Mouse (Mus musculus) hindbrain, embryonic 15.5 days (tissue): ENCODE measurements at regions not wholly inside any gene's neighbourhood (a gene's known extent, or its start where the extent isn't known, plus 50 kb on each side); places are given as distances from the start of the nearest gene placed in this dataset.

Source experiments
- ATAC-seq: fragments of 200-750 bp; cut with Nextera tagmentation; 2 replicates; pipeline ENCODE4 v1.8.0; 2017; ENCODE audit warnings: low read depth, moderate number of reproducible peaks, moderate TSS enrichment; ENCODE audit not compliant: low FRiP score
- H3K27ac ChIP-seq: fragments of 300-500 bp; sonication (generic); replicated peaks from 2 replicates; pipeline ENCODE4 v1.5.1; 2015; ENCODE audit warnings: mild to moderate bottlenecking, inconsistent platforms
- H3K27me3 ChIP-seq: fragments of 300-500 bp; sonication (generic); 2 replicates; pipeline ENCODE4 v1.6.1; 2015; ENCODE audit warnings: control low read depth, inconsistent platforms
- H3K36me3 ChIP-seq: fragments of 300-500 bp; sonication (generic); 2 replicates; pipeline ENCODE4 v1.6.1; 2015; ENCODE audit warnings: control low read depth, inconsistent platforms
- H3K4me1 ChIP-seq: fragments of 300-500 bp; sonication (generic); replicated peaks from 2 replicates; pipeline ENCODE4 v1.6.1; 2015; ENCODE audit warnings: control low read depth, inconsistent platforms
- H3K4me2 ChIP-seq: fragments of 300-500 bp; sonication (generic); 2 replicates; pipeline ENCODE4 v1.6.1; 2015; ENCODE audit warnings: moderate library complexity, mild to moderate bottlenecking, inconsistent platforms
- H3K4me3 ChIP-seq: fragments of 300-500 bp; sonication (generic); 2 replicates; pipeline ENCODE4 v1.5.1; 2015; ENCODE audit warnings: mild to moderate bottlenecking, inconsistent platforms
- H3K9ac ChIP-seq: fragments of 300-500 bp; sonication (generic); 2 replicates; pipeline ENCODE4 v1.6.1; 2015; ENCODE audit warnings: inconsistent platforms
- H3K9me3 ChIP-seq: fragments of 300-500 bp; sonication (generic); 2 replicates; pipeline ENCODE4 v1.6.1; 2016; ENCODE audit warnings: control low read depth, inconsistent platforms
- WGBS: fragments of 180-500 bp; shearing (Covaris S2); methylation state at CpG from one replicate; pipeline ENCODE4 v1.1.7; 2015; 5-methylcytosine and 5-hydroxymethylcytosine counted together

DNA sequence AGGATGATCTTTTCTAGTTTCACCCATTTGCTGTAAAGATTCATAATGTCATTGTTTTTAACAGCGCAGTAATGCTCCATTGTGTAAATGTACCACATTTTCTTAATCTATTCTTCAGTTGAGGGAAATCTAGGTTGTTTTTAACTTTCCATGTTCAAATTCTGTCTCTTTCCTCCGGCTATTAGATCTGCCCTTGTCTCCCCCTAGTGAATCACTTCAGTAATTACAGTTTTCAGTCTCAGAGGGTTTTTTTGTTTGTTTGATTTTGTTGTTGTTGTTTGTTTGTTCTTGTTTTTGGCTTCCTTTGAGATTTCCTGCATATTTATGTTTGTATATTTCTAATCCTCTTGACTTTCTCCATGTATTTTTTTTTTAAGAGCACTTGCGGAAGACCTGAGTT, 194.8 kb upstream of the Thsd7b start:
- Histone ChIP-seq H3K4me3 (no peak overlapping the region), H3K9ac (no peak overlapping the region), H3K27me3 (no peaks in the 10 kb centered on the region), H3K4me2 (no peak overlapping the region), H3K9me3 (no peaks in the 10 kb centered on the region), H3K27ac (no peak overlapping the region), H3K36me3 (no peaks in the 10 kb centered on the region), H3K4me1 (no peaks in the 10 kb centered on the region)
- ATAC-seq = no peak
- 67% methylated on average over 3 of the region's 3 CpGs for WGBS

DNA sequence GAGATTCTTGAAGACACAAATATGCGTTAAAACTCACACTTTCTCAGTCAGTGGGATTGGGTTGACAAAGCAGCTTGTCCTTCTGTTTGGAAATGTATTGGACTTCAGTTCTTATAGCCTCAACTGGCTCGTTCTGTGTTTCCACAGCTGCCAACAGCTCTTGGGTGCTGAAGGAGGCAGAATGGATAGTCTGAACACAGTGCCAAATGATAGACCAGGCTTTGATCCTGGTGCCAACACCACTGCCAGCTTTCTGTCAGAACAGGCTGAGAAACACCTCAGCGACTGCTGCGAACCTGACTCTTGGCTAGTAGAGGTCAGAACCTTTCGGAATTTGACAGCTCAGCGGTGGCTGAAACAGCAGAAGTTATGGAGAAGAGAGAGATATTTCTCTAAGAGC, 215.9 kb upstream of the Thsd7b start:
- Histone ChIP-seq H3K27ac (no peak overlapping the region), H3K9me3 (no peaks in the 10 kb centered on the region; the same call in 1 of the 2 replicates), H3K36me3 (no peaks in the 10 kb centered on the region), H3K4me2 (no peak overlapping the region), H3K4me1 (no peaks in the 10 kb centered on the region), H3K9ac (no peak overlapping the region), H3K27me3 (no peaks in the 10 kb centered on the region), H3K4me3 (no peak overlapping the region)
- no peak for ATAC-seq
- WGBS = 69% methylated on average over 6 of the region's 6 CpGs

DNA sequence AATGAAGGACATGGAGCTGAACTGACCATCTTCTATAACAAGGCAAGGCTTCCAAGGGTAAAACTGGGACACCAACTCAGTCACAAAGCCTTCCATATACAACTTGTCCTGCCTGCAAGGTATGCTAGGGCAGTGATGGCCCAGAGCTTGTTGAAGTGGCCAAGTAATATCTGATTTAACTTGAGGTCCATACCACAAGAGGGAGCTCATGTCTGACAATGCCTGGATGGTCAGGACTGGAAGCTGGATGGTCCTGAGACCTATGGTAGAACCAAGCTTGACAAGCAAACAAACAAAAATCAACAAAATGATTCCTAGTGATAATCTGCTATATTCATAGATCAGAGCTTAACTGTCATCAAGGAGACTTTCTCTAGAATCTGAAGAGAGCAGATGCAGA, 217.8 kb upstream of the Thsd7b start:
- Histone ChIP-seq H3K9ac (no peak overlapping the region), H3K4me2 (no peak overlapping the region), H3K4me1 (no peaks in the 10 kb centered on the region), H3K4me3 (no peak overlapping the region), H3K9me3 (no peaks in the 10 kb centered on the region; the same call in 1 of the 2 replicates), H3K27me3 (no peaks in the 10 kb centered on the region), H3K36me3 (no peaks in the 10 kb centered on the region), H3K27ac (no peak overlapping the region)
- ATAC-seq = no peak

DNA sequence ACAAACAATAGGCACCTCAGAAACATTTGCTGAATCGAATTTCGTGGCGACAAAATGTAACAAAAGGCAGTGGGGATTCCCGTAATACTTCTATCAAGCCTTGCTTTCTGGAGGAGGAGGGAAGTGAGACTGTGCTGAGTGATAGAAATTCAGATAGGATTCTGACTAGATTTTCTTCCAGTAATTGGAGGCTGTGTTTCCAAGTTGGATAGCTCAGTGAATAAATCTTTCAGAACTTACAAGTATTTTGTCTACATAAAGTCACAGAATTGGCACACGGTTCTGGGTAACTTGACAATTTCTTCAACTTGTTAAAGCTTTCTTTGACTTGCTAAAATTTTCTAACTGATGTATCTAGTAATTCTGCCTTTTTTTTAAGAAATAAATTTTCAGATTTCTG, 239.4 kb upstream of the Thsd7b start:
- H3K4me1 ChIP-seq = no peaks in the 10 kb centered on the region
- H3K9ac ChIP-seq = no peak overlapping the region
- H3K36me3 ChIP-seq = no peaks in the 10 kb centered on the region
- ATAC-seq = no peak
- no peak overlapping the region for H3K4me3 ChIP-seq
- no peak overlapping the region for H3K4me2 ChIP-seq
- H3K27ac ChIP-seq = no peak overlapping the region
- no peaks in the 10 kb centered on the region for H3K9me3 ChIP-seq
- H3K27me3 ChIP-seq = no peaks in the 10 kb centered on the region
- WGBS = 52% methylated on average over 5 of the region's 5 CpGs

DNA sequence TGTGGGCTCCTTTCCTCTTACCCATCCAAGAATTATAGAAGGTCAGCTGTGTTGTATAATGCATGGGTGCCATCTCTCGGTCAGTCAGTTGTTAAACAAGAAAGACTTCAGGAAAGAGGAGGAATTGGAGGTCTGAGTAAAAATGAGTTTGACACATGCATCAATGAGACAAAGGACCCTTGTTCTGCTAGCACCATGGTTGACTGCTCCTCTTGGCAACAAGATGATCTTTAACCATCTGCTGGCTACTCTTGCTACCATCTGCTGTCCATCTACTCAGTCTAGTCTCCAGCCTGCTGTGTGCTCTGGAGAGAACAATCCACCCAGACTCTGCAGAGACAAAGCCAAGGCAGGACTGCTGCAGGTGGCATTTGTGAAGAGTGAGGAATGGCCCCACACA, 267.2 kb upstream of the Thsd7b start:
- no peak overlapping the region for H3K9ac ChIP-seq
- ATAC-seq = peak; percentile 89
- WGBS = 60% methylated on average over 1 of the region's 1 CpGs
- no peaks in the 10 kb centered on the region for H3K36me3 ChIP-seq
- no peak overlapping the region for H3K4me2 ChIP-seq
- no peak overlapping the region for H3K27ac ChIP-seq
- no peaks in the 10 kb centered on the region for H3K4me1 ChIP-seq
- no peaks in the 10 kb centered on the region for H3K27me3 ChIP-seq
- no peaks in the 10 kb centered on the region for H3K9me3 ChIP-seq
- no peak overlapping the region for H3K4me3 ChIP-seq

GRCm38 (mm10) chr1:129002286-129002685, 270.8 kb upstream of the Thsd7b start:
- no peak overlapping the region for H3K27ac ChIP-seq
- no peak overlapping the region for H3K9ac ChIP-seq
- no peaks in the 10 kb centered on the region for H3K4me1 ChIP-seq
- H3K9me3 ChIP-seq = no peaks in the 10 kb centered on the region
- WGBS = 70% methylated on average over 2 of the region's 2 CpGs
- no peak overlapping the region for H3K4me3 ChIP-seq
- H3K36me3 ChIP-seq = no peaks in the 10 kb centered on the region
- no peaks in the 10 kb centered on the region for H3K27me3 ChIP-seq
- no peak for ATAC-seq
- H3K4me2 ChIP-seq = no peak overlapping the region

DNA sequence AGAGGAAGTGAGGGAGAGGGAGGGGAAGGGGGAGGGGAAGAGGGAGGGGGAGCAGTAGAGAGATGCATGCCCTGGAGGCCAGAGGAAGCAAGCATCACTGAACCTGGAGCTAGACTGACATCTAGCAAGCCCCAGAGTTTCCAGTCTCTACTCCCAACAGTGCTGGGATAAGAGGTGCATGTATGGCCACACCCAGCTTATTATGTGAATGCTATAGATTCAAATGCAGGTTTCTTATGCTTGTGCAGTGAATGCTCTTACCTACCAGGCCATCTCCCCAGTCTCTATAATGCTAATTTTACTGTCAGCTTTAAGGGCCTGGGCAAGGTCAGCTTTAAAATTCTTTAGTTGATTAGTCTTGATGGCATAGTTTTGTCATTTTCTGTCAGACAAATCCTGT, 271.3 kb upstream of the Thsd7b start:
- H3K27me3 ChIP-seq = no peaks in the 10 kb centered on the region
- no peak overlapping the region for H3K4me3 ChIP-seq
- ATAC-seq = no peak
- no peaks in the 10 kb centered on the region for H3K4me1 ChIP-seq
- no peak overlapping the region for H3K9ac ChIP-seq
- no peaks in the 10 kb centered on the region for H3K9me3 ChIP-seq
- no peaks in the 10 kb centered on the region for H3K36me3 ChIP-seq
- H3K27ac ChIP-seq = no peak overlapping the region
- no peak overlapping the region for H3K4me2 ChIP-seq

- Histone ChIP-seq H3K36me3 (no peaks in the 10 kb centered on the region), H3K4me3 (no peak overlapping the region)
- WGBS = 80% methylated on average over 5 of the region's 5 CpGs
Observed at GRCm38 (mm10) chr1:128999741-129000517, 273.2 kb upstream of the Thsd7b start.

DNA sequence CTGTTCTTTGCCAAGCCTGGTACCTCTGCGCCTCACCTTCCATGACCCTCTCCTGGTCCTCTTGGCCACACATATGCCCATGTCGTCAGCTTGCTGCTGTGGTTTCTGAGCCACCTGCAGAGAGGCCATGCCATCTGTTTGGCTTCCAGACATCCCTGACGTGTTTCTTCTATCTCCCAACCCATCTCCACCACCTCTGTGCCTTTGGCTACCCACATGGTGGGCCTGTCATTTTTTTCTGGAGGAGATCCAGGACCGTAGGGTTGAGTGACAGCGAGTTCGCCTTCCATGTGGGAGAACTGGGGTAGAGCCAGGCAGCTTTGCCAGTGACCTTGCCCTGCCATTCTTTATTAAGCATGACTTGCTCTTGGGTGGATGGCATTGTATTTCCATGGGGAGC, 278.4 kb upstream of the Thsd7b start:
- WGBS = 62% methylated on average over 6 of the region's 6 CpGs
- H3K4me1 ChIP-seq = no peaks in the 10 kb centered on the region
- H3K36me3 ChIP-seq = no peaks in the 10 kb centered on the region
- no peak overlapping the region for H3K27ac ChIP-seq
- no peak overlapping the region for H3K4me2 ChIP-seq
- peak; percentile 80 for ATAC-seq
- no peaks in the 10 kb centered on the region for H3K27me3 ChIP-seq
- H3K9ac ChIP-seq = no peak overlapping the region
- H3K9me3 ChIP-seq = no peaks in the 10 kb centered on the region
- H3K4me3 ChIP-seq = no peak overlapping the region

More at GRCm38 (mm10) chr1:128999741-129000517, 273.2 kb upstream of the Thsd7b start:
- H3K27me3 ChIP-seq = no peaks in the 10 kb centered on the region
- no peak overlapping the region for H3K27ac ChIP-seq
- no peak overlapping the region for H3K9ac ChIP-seq
- H3K9me3 ChIP-seq = no peaks in the 10 kb centered on the region
- no peak for ATAC-seq
- no peak overlapping the region for H3K4me2 ChIP-seq
- H3K4me1 ChIP-seq = no peaks in the 10 kb centered on the region

DNA sequence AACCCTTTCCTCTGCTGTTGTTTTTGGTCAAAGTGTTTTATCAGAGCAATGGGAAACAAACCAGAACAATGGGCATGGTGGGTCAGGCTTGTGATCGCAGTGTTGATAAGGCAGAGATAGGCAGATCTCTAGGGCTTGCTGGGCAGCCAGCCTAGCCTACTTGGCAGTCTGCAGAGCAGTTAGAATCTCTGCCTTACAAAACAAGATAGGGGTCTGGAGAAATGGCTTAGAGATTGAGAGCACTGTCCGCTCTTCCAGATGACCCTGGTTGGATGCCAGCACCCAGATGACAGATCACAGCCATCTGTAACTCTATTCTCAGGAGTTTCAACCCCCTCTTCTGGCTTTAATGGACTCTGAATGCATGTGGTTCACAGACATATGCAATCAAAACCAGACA, 289.7 kb upstream of the Thsd7b start:
- Histone ChIP-seq H3K4me1 (no peaks in the 10 kb centered on the region), H3K9me3 (no peaks in the 10 kb centered on the region)
- ATAC-seq = no peak

DNA sequence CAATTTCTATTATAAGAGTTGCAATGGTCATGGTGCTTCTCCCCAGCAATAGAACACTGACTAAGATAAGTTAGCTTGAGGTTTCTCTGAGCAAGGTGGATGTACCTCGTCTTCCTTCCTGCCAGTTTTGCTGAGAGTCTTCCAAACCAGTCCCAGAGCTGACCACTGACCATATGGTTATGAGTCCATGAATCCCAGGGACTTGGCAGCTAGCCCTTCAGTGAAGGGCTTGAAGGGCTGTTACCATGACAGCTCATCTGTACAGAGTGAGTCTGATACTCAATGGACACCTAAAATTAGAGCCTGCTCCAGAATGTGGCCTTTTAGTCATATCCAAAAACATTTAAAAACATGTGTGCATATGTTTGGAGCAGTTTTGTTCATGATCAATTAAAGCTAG, 297.5 kb upstream of the Thsd7b start:
- ATAC-seq = no peak
- no peaks in the 10 kb centered on the region for H3K9me3 ChIP-seq
- no peak overlapping the region for H3K27ac ChIP-seq
- no peak overlapping the region for H3K9ac ChIP-seq
- WGBS = 88% methylated on average over 1 of the region's 1 CpGs
- no peaks in the 10 kb centered on the region for H3K36me3 ChIP-seq
- no peak overlapping the region for H3K4me3 ChIP-seq
- H3K27me3 ChIP-seq = no peaks in the 10 kb centered on the region
- H3K4me1 ChIP-seq = no peaks in the 10 kb centered on the region
- H3K4me2 ChIP-seq = no peak overlapping the region

More for the DNA sequence above, 289.7 kb upstream of the Thsd7b start:
- WGBS = 77% methylated on average over 2 of the region's 2 CpGs
- Histone ChIP-seq H3K36me3 (no peaks in the 10 kb centered on the region), H3K4me2 (no peak overlapping the region), H3K9ac (no peak overlapping the region), H3K27ac (no peak overlapping the region), H3K4me3 (no peak overlapping the region), H3K27me3 (no peaks in the 10 kb centered on the region)

DNA sequence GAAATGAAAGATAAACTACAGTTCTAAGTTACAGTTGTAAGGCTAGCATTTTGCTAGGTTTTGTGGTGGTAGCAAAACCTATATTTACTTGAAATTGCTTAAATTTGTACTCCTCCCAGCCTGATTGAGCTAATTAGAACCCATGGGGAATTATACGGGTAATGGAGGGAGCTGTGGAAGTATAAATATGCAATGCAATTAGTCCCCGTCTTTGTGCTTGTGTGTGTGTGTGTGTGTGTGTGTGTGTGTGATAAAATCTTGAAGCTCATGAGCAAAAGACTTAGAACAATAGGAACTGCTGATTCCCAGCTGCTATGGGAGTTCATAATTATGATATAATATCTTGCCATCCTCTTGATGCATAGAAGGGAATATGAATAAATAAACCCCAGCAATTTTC, 321.7 kb upstream of the Thsd7b start:
- Histone ChIP-seq H3K27me3 (no peaks in the 10 kb centered on the region), H3K4me3 (no peak overlapping the region), H3K36me3 (no peaks in the 10 kb centered on the region), H3K4me2 (no peak overlapping the region), H3K9ac (no peak overlapping the region), H3K4me1 (no peaks in the 10 kb centered on the region), H3K9me3 (no peaks in the 10 kb centered on the region), H3K27ac (no peak overlapping the region)
- 54% methylated on average over 2 of the region's 2 CpGs for WGBS
- no peak for ATAC-seq

DNA sequence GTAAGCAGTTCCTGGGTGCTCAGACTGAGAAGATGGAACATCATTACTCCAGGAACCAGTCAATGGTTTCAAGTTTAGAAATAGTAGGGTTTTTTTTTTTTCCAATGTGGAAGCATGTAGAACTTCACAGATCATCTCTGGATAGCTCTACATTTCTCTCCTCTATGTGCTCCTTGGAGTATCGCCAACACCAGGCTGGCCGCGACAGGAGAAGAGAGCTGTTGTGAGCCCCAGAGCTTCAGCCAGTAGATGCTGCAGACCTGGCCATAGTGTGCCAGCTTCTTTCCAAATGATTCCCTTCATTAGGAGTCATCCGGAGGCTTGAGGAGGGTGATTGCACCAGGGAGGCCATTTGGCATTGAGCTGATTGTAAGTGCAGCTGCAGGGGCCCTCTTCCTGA, 322.6 kb upstream of the Thsd7b start:
- H3K4me3 ChIP-seq = no peak overlapping the region
- no peaks in the 10 kb centered on the region for H3K27me3 ChIP-seq
- no peak for ATAC-seq
- no peaks in the 10 kb centered on the region for H3K36me3 ChIP-seq
- H3K9ac ChIP-seq = no peak overlapping the region
- H3K27ac ChIP-seq = no peak overlapping the region
- WGBS = 69% methylated on average over 4 of the region's 4 CpGs
- no peaks in the 10 kb centered on the region for H3K9me3 ChIP-seq
- H3K4me1 ChIP-seq = no peaks in the 10 kb centered on the region
- H3K4me2 ChIP-seq = no peak overlapping the region
